Mouse (Mus musculus) liver, postnatal 0 days (tissue): ENCODE measurements around the gene Rpp21. TPM values are rescaled to one million over a fixed set of nuclear protein-coding genes. Genes with fewer than 3 reads are reported as not detected.

ENCODE experiments used
- ATAC-seq: fragments of 200-750 bp; cut with Nextera tagmentation; 2 replicates; pipeline ENCODE4 v1.8.0; 2017; ENCODE audit warnings: mild to moderate bottlenecking, moderate library complexity
- DNase-seq: peaks from one replicate; pipeline ENCODE4 v3.0.0-alpha.2; 2016
- H3K27ac ChIP-seq: fragments of 300-500 bp; sonication (generic); 2 replicates; pipeline ENCODE4 v1.5.1; 2014; ENCODE audit warnings: antibody characterized with exemption, moderate library complexity, mild to moderate bottlenecking, low read depth
- H3K27me3 ChIP-seq: fragments of 300-500 bp; sonication (generic); 2 replicates; pipeline ENCODE4 v1.6.1; 2014; ENCODE audit warnings: low read length, control low read depth, mixed read lengths; ENCODE audit not compliant: insufficient read depth
- H3K36me3 ChIP-seq: fragments of 300-500 bp; sonication (generic); replicated peaks from 2 replicates; pipeline ENCODE4 v1.6.1; 2014; ENCODE audit warnings: mild to moderate bottlenecking, control low read depth, low read length, moderate library complexity, mixed read lengths; ENCODE audit not compliant: insufficient read depth
- H3K4me1 ChIP-seq: fragments of 300-500 bp; sonication (generic); 2 replicates; pipeline ENCODE4 v1.6.1; 2014; ENCODE audit warnings: antibody characterized with exemption, mild to moderate bottlenecking, control low read depth; ENCODE audit not compliant: insufficient read depth
- H3K4me2 ChIP-seq: fragments of 300-500 bp; sonication (generic); 2 replicates; pipeline ENCODE4 v1.6.1; 2014; ENCODE audit warnings: low read depth, mild to moderate bottlenecking, low read length, moderate library complexity, mixed read lengths
- H3K4me3 ChIP-seq: fragments of 300-500 bp; sonication (generic); 2 replicates; pipeline ENCODE4 v1.5.1; 2014; ENCODE audit warnings: low read depth, low read length
- H3K9ac ChIP-seq: fragments of 300-500 bp; sonication (generic); replicated peaks from 2 replicates; pipeline ENCODE4 v1.6.1; 2014; ENCODE audit warnings: mild to moderate bottlenecking, moderate library complexity
- H3K9me3 ChIP-seq: fragments of 300-500 bp; sonication (generic); 2 replicates; pipeline ENCODE4 v1.6.1; 2016; ENCODE audit warnings: mild to moderate bottlenecking, control low read depth, low read length, mixed read lengths
- CTCF ChIP-seq: sonication (generic); IDR thresholded peaks from 2 replicates; pipeline ENCODE4 v1.5.1; 2016; ENCODE audit warnings: antibody characterized with exemption, low read depth
- EP300 ChIP-seq: IDR thresholded peaks from 2 replicates; pipeline ENCODE4 v1.6.1; 2016; ENCODE audit warnings: antibody characterized with exemption, low read depth, mild to moderate bottlenecking
- WGBS: fragments of 180-500 bp; shearing (Covaris S2); extraction: QIAGEN DNeasy Blood & Tissue Kit; methylation state at CpG from one replicate; pipeline ENCODE4 v1.1.7; 2014; ENCODE audit not compliant: insufficient replicate concordance; 5-methylcytosine and 5-hydroxymethylcytosine counted together
- polyA plus RNA-seq: library from polyadenylated mRNA; unstranded; fragments of >200 nt; fragmentation: Nextera tagmentation; extraction: Ambion mirVana; gene quantifications from 2 replicates; pipeline ENCODE4 v1.2.1, GENCODE M21; 2015

Rpp21 gene
- polyA plus RNA-seq, 1 experiment from 2014 or later = 55.1 TPM

- Histone ChIP-seq H3K4me2 (no peak overlapping the region), H3K9me3 (no peaks in the 10 kb centered on the region), H3K36me3 (no peaks in the 10 kb centered on the region), H3K27me3 (peaks cover 29% of the 10 kb centered on the region), H3K4me1 (no peaks in the 10 kb centered on the region), H3K27ac (no peak overlapping the region), H3K9ac (no peak overlapping the region), H3K4me3 (no peak overlapping the region)
- TF ChIP-seq EP300 (no peak), CTCF (no peak)
- WGBS = 12% methylated on average over 9 of the region's 9 CpGs
- DNase-seq (no peak), ATAC-seq (no peak)
These were observed 32.5 kb downstream of the Rpp21 start for GRCm38 (mm10) chr17:36225231-36225824.

GRCm38 (mm10) chr17:36224451-36224850 is 33.4 kb downstream of the Rpp21 start:
- WGBS = 42% methylated on average over 3 of the region's 3 CpGs
- no peak for TF ChIP-seq EP300
- TF ChIP-seq CTCF = no peak
- no peaks in the 10 kb centered on the region for H3K9me3 ChIP-seq
- H3K4me3 ChIP-seq = no peak overlapping the region
- H3K36me3 ChIP-seq = no peaks in the 10 kb centered on the region
- H3K9ac ChIP-seq = no peak overlapping the region
- no peak overlapping the region for H3K27ac ChIP-seq
- peaks cover 27% of the 10 kb centered on the region for H3K27me3 ChIP-seq
- DNase-seq = no peak
- H3K4me1 ChIP-seq = no peaks in the 10 kb centered on the region
- ATAC-seq = no peak
- no peak overlapping the region for H3K4me2 ChIP-seq

GRCm38 (mm10) chr17:36218594-36219155 is 39.2 kb downstream of the Rpp21 start:
- Histone ChIP-seq H3K9me3 (no peaks in the 10 kb centered on the region), H3K27me3 (peaks cover 37% of the 10 kb centered on the region), H3K9ac (no peak overlapping the region), H3K4me3 (no peak overlapping the region), H3K4me2 (no peak overlapping the region), H3K36me3 (no peaks in the 10 kb centered on the region), H3K27ac (no peak overlapping the region), H3K4me1 (no peaks in the 10 kb centered on the region)
- 30% methylated on average over 5 of the region's 5 CpGs for WGBS
- ATAC-seq (no peak), DNase-seq (no peak)
- TF ChIP-seq EP300 (no peak), CTCF (no peak)

- H3K4me3 ChIP-seq = no peak overlapping the region
- H3K36me3 ChIP-seq = no peaks in the 10 kb centered on the region
- TF ChIP-seq CTCF = no peak
- no peak for TF ChIP-seq EP300
- no peak overlapping the region for H3K4me2 ChIP-seq
- 3% methylated on average over 20 of the region's 20 CpGs for WGBS
- peaks cover 43% of the 10 kb centered on the region for H3K27me3 ChIP-seq
- H3K9me3 ChIP-seq = no peaks in the 10 kb centered on the region
- no peak for DNase-seq
- H3K4me1 ChIP-seq = no peaks in the 10 kb centered on the region
- no peak for ATAC-seq
- no peak overlapping the region for H3K27ac ChIP-seq
- H3K9ac ChIP-seq = no peak overlapping the region
These were observed 42.3 kb downstream of the Rpp21 start for GRCm38 (mm10) chr17:36215586-36215985.

GRCm38 (mm10) chr17:36206846-36207245 is 51.0 kb downstream of the Rpp21 start:
- peaks cover 10% of the 10 kb centered on the region for H3K27me3 ChIP-seq
- peaks cover 3% of the 10 kb centered on the region; the same call in 1 of the 2 replicates for H3K4me1 ChIP-seq

GRCm38 (mm10) chr17:36205862-36206261 is 52.0 kb downstream of the Rpp21 start:
- no peak for DNase-seq
- under 1% methylated on average over 41 of the region's 41 CpGs for WGBS
- H3K4me1 ChIP-seq = peaks cover 3% of the 10 kb centered on the region; the same call in 1 of the 2 replicates
- H3K27ac ChIP-seq = no peak overlapping the region
- H3K9me3 ChIP-seq = no peaks in the 10 kb centered on the region
- H3K27me3 ChIP-seq = peaks cover 8% of the 10 kb centered on the region
- no peak for TF ChIP-seq CTCF
- no peak for TF ChIP-seq EP300
- H3K9ac ChIP-seq = peak overlapping the region; percentile 46; the same call in 1 of the 2 replicates
- peak overlapping the region; percentile 49 for H3K4me3 ChIP-seq
- peak overlapping the region; percentile 79 for H3K4me2 ChIP-seq
- ATAC-seq = peak; percentile 33; the same call in 1 of the 2 replicates
- H3K36me3 ChIP-seq = no peaks in the 10 kb centered on the region

More at GRCm38 (mm10) chr17:36206846-36207245, 51.0 kb downstream of the Rpp21 start:
- no peak overlapping the region for H3K4me2 ChIP-seq
- no peak overlapping the region for H3K9ac ChIP-seq
- no peaks in the 10 kb centered on the region for H3K36me3 ChIP-seq
- H3K4me3 ChIP-seq = no peak overlapping the region
- H3K27ac ChIP-seq = no peak overlapping the region
- no peaks in the 10 kb centered on the region for H3K9me3 ChIP-seq
- TF ChIP-seq CTCF = no peak
- no peak for TF ChIP-seq EP300
- ATAC-seq (no peak), DNase-seq (no peak)

Other genes with a start within 250 kb of the Rpp21 start
- 4.6 and 5.4 TPM in 2 replicates for gene H2-T24, start 237.5 kb downstream of the Rpp21 start, polyA plus RNA-seq
- 113 and 120 TPM in 2 replicates for gene H2-T23, start 225.2 kb downstream of the Rpp21 start, polyA plus RNA-seq
- gene H2-T22, start 215.3 kb downstream of the Rpp21 start, polyA plus RNA-seq = 16.2 and 17.1 TPM in 2 replicates
- gene Gm6034, start 215.1 kb downstream of the Rpp21 start, polyA plus RNA-seq = not detected in 2 replicates
- gene Gm11127, start 199.7 kb downstream of the Rpp21 start, polyA plus RNA-seq = 0.12 TPM in 1 of 2 replicates, not detected in the other
- not detected in 2 replicates for gene Gm19684, start 136.4 kb downstream of the Rpp21 start, polyA plus RNA-seq
- gene Gm7030, start 128.6 kb downstream of the Rpp21 start, polyA plus RNA-seq = not detected in 2 replicates
- gene Gm8909, start 89.5 kb downstream of the Rpp21 start, polyA plus RNA-seq = not detected in 2 replicates
- not detected in 2 replicates for gene H2-T3, start 67.8 kb downstream of the Rpp21 start, polyA plus RNA-seq
- 2.7 and 3.6 TPM in 2 replicates for gene Trim39, start 14.2 kb upstream of the Rpp21 start, polyA plus RNA-seq
- gene H2-M10.2, start 28.4 kb upstream of the Rpp21 start, polyA plus RNA-seq = not detected in 2 replicates
- not detected in 2 replicates for gene H2-M10.1, start 68.1 kb upstream of the Rpp21 start, polyA plus RNA-seq
- not detected in 2 replicates for gene H2-M10.3, start 110.3 kb upstream of the Rpp21 start, polyA plus RNA-seq
- not detected in 2 replicates for gene H2-M10.4, start 204.3 kb upstream of the Rpp21 start, polyA plus RNA-seq